8 mouse cellular contexts compared by ENCODE assay signal in genomic region chr10:125388876-125389786, GRCm38 (mm10). TPM values are rescaled to one million over a fixed set of nuclear protein-coding genes. Genes with fewer than 3 reads are reported as not detected.
A peak's percentile ranks its signal among the peaks of the same experiment; 100 is the strongest.
DNase-seq lines count a peak whose midpoint lies in the region; ATAC-seq lines count a peak whose summit lies in the region.

Gene Slc16a7, minus strand, starts transcription at chr10:125389465.

- peaks cover 12% of the 10 kb centered on the region for H3K27me3 ChIP-seq in embryonic facial prominence, embryonic 10.5 days (replicated peaks; ENCODE audit: low read depth, poor library complexity, severe bottlenecking)
- H3K27me3 ChIP-seq in heart, embryonic 11.5 days (ENCODE audit: control insufficient read depth, insufficient read depth, low read length): no peaks in the 10 kb centered on the region
- H3K27me3 ChIP-seq in kidney, embryonic 15.5 days: no peaks in the 10 kb centered on the region
- H3K27me3 ChIP-seq in limb, embryonic 15.5 days: no peaks in the 10 kb centered on the region
- H3K27me3 ChIP-seq in midbrain, embryonic 16.5 days (ENCODE audit: control insufficient read depth, insufficient read depth, low read depth, low read length): no peaks in the 10 kb centered on the region

- ATAC-seq in heart, embryonic 11.5 days (replicated peaks; ENCODE audit: insufficient number of reproducible peaks, low FRiP score, low TSS enrichment): peak; percentile 83
- peak; percentile 95 for ATAC-seq in kidney, embryonic 15.5 days (replicated peaks; ENCODE audit: low FRiP score)
- ATAC-seq in limb, embryonic 15.5 days (ENCODE audit: insufficient number of reproducible peaks, low FRiP score, low TSS enrichment, low read depth): peak; percentile 77
- peak; percentile 98 for ATAC-seq in midbrain, embryonic 16.5 days

- H3K4me2 ChIP-seq in heart, embryonic 11.5 days: peak within 1 kb of the TSS; percentile 89
- H3K4me2 ChIP-seq in kidney, embryonic 15.5 days: peak within 1 kb of the TSS; percentile 92
- peak within 1 kb of the TSS; percentile 87 for H3K4me2 ChIP-seq in limb, embryonic 15.5 days
- peak within 1 kb of the TSS; percentile 53 for H3K4me2 ChIP-seq in midbrain, embryonic 16.5 days (ENCODE audit: low read length)

- H3K4me3 ChIP-seq in embryonic facial prominence, embryonic 10.5 days: peak within 1 kb of the TSS; percentile 84
- peak within 1 kb of the TSS; percentile 80 for H3K4me3 ChIP-seq in heart, embryonic 11.5 days (ENCODE audit: low read depth, low read length)
- peak within 1 kb of the TSS; percentile 67 for H3K4me3 ChIP-seq in kidney, embryonic 15.5 days (replicated peaks)
- peak within 1 kb of the TSS; percentile 73 for H3K4me3 ChIP-seq in limb, embryonic 15.5 days
- H3K4me3 ChIP-seq in midbrain, embryonic 16.5 days (ENCODE audit: low read depth, low read length): peak within 1 kb of the TSS; percentile 80

- WGBS in embryonic facial prominence, embryonic 10.5 days: under 1% methylated on average over 67 of the region's 67 CpGs
- WGBS in heart, embryonic 11.5 days (ENCODE audit: insufficient replicate concordance): under 1% methylated on average over 61 of the region's 67 CpGs
- WGBS in kidney, embryonic 15.5 days: under 1% methylated on average over 67 of the region's 67 CpGs
- WGBS in limb, embryonic 15.5 days: under 1% methylated on average over 63 of the region's 67 CpGs
- WGBS in midbrain, embryonic 16.5 days: 1% methylated on average over 64 of the region's 67 CpGs

- no peaks in the 10 kb centered on the region for H3K9me3 ChIP-seq in embryonic facial prominence, embryonic 10.5 days
- no peaks in the 10 kb centered on the region for H3K9me3 ChIP-seq in heart, embryonic 11.5 days (replicated peaks; ENCODE audit: control insufficient read depth, low read length)
- H3K9me3 ChIP-seq in kidney, embryonic 15.5 days (replicated peaks): no peaks in the 10 kb centered on the region
- no peaks in the 10 kb centered on the region for H3K9me3 ChIP-seq in limb, embryonic 15.5 days
- no peaks in the 10 kb centered on the region for H3K9me3 ChIP-seq in midbrain, embryonic 16.5 days (replicated peaks; ENCODE audit: control insufficient read depth, low read length, poor library complexity, severe bottlenecking)

- H3K9ac ChIP-seq in heart, embryonic 11.5 days (ENCODE audit: low read depth, low read length): peak within 1 kb of the TSS; percentile 80
- peak within 1 kb of the TSS; percentile 67 for H3K9ac ChIP-seq in kidney, embryonic 15.5 days
- H3K9ac ChIP-seq in limb, embryonic 15.5 days: peak within 1 kb of the TSS; percentile 62
- H3K9ac ChIP-seq in midbrain, embryonic 16.5 days (ENCODE audit: low read depth, low read length): peak within 1 kb of the TSS; percentile 89

- no peaks in the 10 kb centered on the region for H3K36me3 ChIP-seq in embryonic facial prominence, embryonic 10.5 days (replicated peaks)
- H3K36me3 ChIP-seq in heart, embryonic 11.5 days (ENCODE audit: control insufficient read depth, insufficient read depth, low read length): no peaks in the 10 kb centered on the region
- no peaks in the 10 kb centered on the region for H3K36me3 ChIP-seq in kidney, embryonic 15.5 days
- H3K36me3 ChIP-seq in limb, embryonic 15.5 days: no peaks in the 10 kb centered on the region
- H3K36me3 ChIP-seq in midbrain, embryonic 16.5 days (ENCODE audit: control insufficient read depth, insufficient read depth, low read length): no peaks in the 10 kb centered on the region

- H3K27ac ChIP-seq in embryonic facial prominence, embryonic 10.5 days (replicated peaks): peak within 1 kb of the TSS; percentile 87
- no peak within 1 kb of the TSS for H3K27ac ChIP-seq in heart, embryonic 11.5 days (ENCODE audit: low read depth, low read length)
- peak within 1 kb of the TSS; percentile 74 for H3K27ac ChIP-seq in kidney, embryonic 15.5 days
- H3K27ac ChIP-seq in limb, embryonic 15.5 days: peak within 1 kb of the TSS; percentile 58
- H3K27ac ChIP-seq in midbrain, embryonic 16.5 days (ENCODE audit: low read length): peak within 1 kb of the TSS; percentile 90

- DNase-seq in adrenal gland, postnatal 14 days: peak; percentile 80
- DNase-seq in embryonic facial prominence, embryonic 10.5 days (ENCODE audit: low spot score): peak; percentile 85
- peak; percentile 49 to 74 for DNase-seq in spleen, postnatal 10 days (ENCODE audit: low spot score in 2 of 2)
- DNase-seq in adipocyte (ENCODE audit: low spot score): no peak

- peaks cover 23% of the 10 kb centered on the region for H3K4me1 ChIP-seq in embryonic facial prominence, embryonic 10.5 days
- peaks cover 4% of the 10 kb centered on the region for H3K4me1 ChIP-seq in heart, embryonic 11.5 days (ENCODE audit: control insufficient read depth, insufficient read depth, low read length)
- H3K4me1 ChIP-seq in kidney, embryonic 15.5 days: peaks cover 20% of the 10 kb centered on the region
- H3K4me1 ChIP-seq in limb, embryonic 15.5 days: peaks cover 9% of the 10 kb centered on the region
- H3K4me1 ChIP-seq in midbrain, embryonic 16.5 days (ENCODE audit: control insufficient read depth, insufficient read depth, low read length): peaks cover 15% of the 10 kb centered on the region

RNA-seq across cellular contexts. Expression of gene Slc16a7, which starts in this region (rescaled TPM):
- 14.8 and 19.2 TPM in 2 replicates for total RNA-seq in adrenal gland, postnatal 14 days (2021)
- polyA plus RNA-seq in embryonic facial prominence, embryonic 10.5 days (2016; fragmentation: Nextera tagmentation; extraction: Ambion mirVana): 3.7 and 5.3 TPM in 2 replicates
- 5.0 and 6.1 TPM in 2 replicates for polyA plus RNA-seq in heart, embryonic 11.5 days (2014; fragmentation: Nextera tagmentation; extraction: Ambion mirVana)
- polyA plus RNA-seq in kidney, embryonic 15.5 days (2015; fragmentation: Nextera tagmentation; extraction: Ambion mirVana): 7.3 and 9.0 TPM in 2 replicates
- polyA plus RNA-seq in limb, embryonic 15.5 days (2015; fragmentation: Nextera tagmentation; extraction: Ambion mirVana): 3.4 and 3.7 TPM in 2 replicates
- 8.8 and 11.4 TPM in 2 replicates for polyA plus RNA-seq in midbrain, embryonic 16.5 days (2015; fragmentation: Nextera tagmentation; extraction: Ambion mirVana)
